Mouse (Mus musculus): ENCODE measurements around the gene Ankrd16. TPM values are rescaled to one million over a fixed set of nuclear protein-coding genes. Genes with fewer than 3 reads are reported as not detected.
A peak's percentile ranks its signal among the peaks of the same experiment; 100 is the strongest.

Ankrd16 gene
- total and polyA plus RNA-seq, 3 experiments: 22.4 to 23.0 (median 23.0) TPM

- Histone ChIP-seq H3K4me2 (ENCODE audit: insufficient read depth, low read depth, poor library complexity, severe bottlenecking) (no peak overlapping the region), H3K79me2 (replicated peaks; ENCODE audit: control insufficient read depth, extremely low read depth, insufficient read depth, poor library complexity, severe bottlenecking) (no peaks in the 10 kb centered on the region), H3K36me3 (replicated peaks in 1 of 2; ENCODE audit: control insufficient read depth in 1 of 2, insufficient read depth in 1 of 2, low read length in 1 of 2) (peaks cover 8 to 13% of the 10 kb centered on the region in 2 experiments), H3K4me3 (replicated peaks in 1 of 3; ENCODE audit: low read depth in 2 of 3, low read length in 2 of 3, poor library complexity in 1 of 3) (no peak overlapping the region), H3K27me3 (replicated peaks) (no peaks in the 10 kb centered on the region), H3K27ac (ENCODE audit: insufficient read depth, low read depth) (no peak overlapping the region), H3K9ac (ENCODE audit: insufficient read depth, low read depth) (no peak overlapping the region), H3K4me1 (ENCODE audit: control insufficient read depth in 1 of 2, insufficient read depth in 2 of 2) (peaks cover 5 to 32% of the 10 kb centered on the region in 2 experiments), H3K9me3 (replicated peaks; ENCODE audit: low read length) (no peaks in the 10 kb centered on the region)
- TF ChIP-seq CHD2 (IDR thresholded peaks at IDR 0.05; ENCODE audit: low read length): peak; percentile 39; the same call in 1 of the 2 replicates
- 0 out of 2 replicates have a peak, but pooled peaks have one; percentile 32 for TF ChIP-seq ELF1 (IDR thresholded peaks at IDR 0.05; ENCODE audit: low read depth, low read length)
- TF ChIP-seq ETS1 (conservative IDR thresholded peaks at IDR 0.05; ENCODE audit: low read depth, low read length): peak; percentile 59
- peak; percentile 62 for TF ChIP-seq JUND (conservative IDR thresholded peaks at IDR 0.05; ENCODE audit: low read depth, low read length)
- 0 out of 2 replicates have a peak, but pooled peaks have one; percentile 6 for TF ChIP-seq MAFK (IDR thresholded peaks at IDR 0.05; ENCODE audit: insufficient replicate concordance, low read length)
- peak; percentile 71 for TF ChIP-seq IRF4 (IDR thresholded peaks at IDR 0.05; ENCODE audit: low read depth, low read length)
- TF ChIP-seq NRF1 (IDR thresholded peaks at IDR 0.05; ENCODE audit: low read depth, low read length): no peak
- no peak for TF ChIP-seq MXI1 (IDR thresholded peaks at IDR 0.05; ENCODE audit: low read depth, low read length)
- peak; percentile 51; the same call in 1 of the 2 replicates for TF ChIP-seq JUN (IDR thresholded peaks at IDR 0.05; ENCODE audit: insufficient read depth, low read depth, low read length)
- no peak for TF ChIP-seq PAX5 (IDR thresholded peaks at IDR 0.05; ENCODE audit: low read length)
- TF ChIP-seq EP300 (IDR thresholded peaks at IDR 0.05; ENCODE audit: low read length): peak; percentile 32; the same call in 1 of the 2 replicates
- in situ Hi-C loops (cut with MboI; ENCODE audit: low pct_ligation_motif_present, low pct_unique_long_range_greater_than_20kb, low sequenced_read_pairs): no loop called here
- DNase-seq (ENCODE audit: extremely low read depth): peak; percentile 88
- dilution Hi-C loops (cut with MboI; ENCODE audit: extremely low pct_ligation_motif_present, extremely low pct_unique_long_range_greater_than_20kb, low sequenced_read_pairs): no loop called here
These were observed 20.3 kb downstream of the Ankrd16 start for GRCm38 (mm10) chr2:11797930-11798364.

- dilution Hi-C loops (cut with MboI; ENCODE audit: extremely low pct_ligation_motif_present, extremely low pct_unique_long_range_greater_than_20kb, low sequenced_read_pairs) (no loop called here), in situ Hi-C loops (cut with MboI; ENCODE audit: low pct_ligation_motif_present, low pct_unique_long_range_greater_than_20kb, low sequenced_read_pairs) (no loop called here)
- Histone ChIP-seq H3K36me3 (replicated peaks in 1 of 2; ENCODE audit: control insufficient read depth in 1 of 2, insufficient read depth in 1 of 2, low read length in 1 of 2) (no peaks in the 10 kb centered on the region), H3K4me1 (ENCODE audit: control insufficient read depth in 1 of 2, insufficient read depth in 2 of 2) (peaks cover 5 to 32% of the 10 kb centered on the region in 2 experiments), H3K27me3 (replicated peaks) (no peaks in the 10 kb centered on the region), H3K4me3 (replicated peaks in 1 of 3; ENCODE audit: low read depth in 2 of 3, low read length in 2 of 3, poor library complexity in 1 of 3) (no peak overlapping the region), H3K27ac (ENCODE audit: insufficient read depth, low read depth) (no peak overlapping the region), H3K9ac (ENCODE audit: insufficient read depth, low read depth) (no peak overlapping the region), H3K79me2 (replicated peaks; ENCODE audit: control insufficient read depth, extremely low read depth, insufficient read depth, poor library complexity, severe bottlenecking) (no peaks in the 10 kb centered on the region), H3K4me2 (ENCODE audit: insufficient read depth, low read depth, poor library complexity, severe bottlenecking) (no peak overlapping the region), H3K9me3 (replicated peaks; ENCODE audit: low read length) (no peaks in the 10 kb centered on the region)
- no peak for DNase-seq (ENCODE audit: extremely low read depth)
- TF ChIP-seq TBP (conservative IDR thresholded peaks at IDR 0.05; ENCODE audit: low read depth, low read length): no peak
- TF ChIP-seq USF1 (IDR thresholded peaks at IDR 0.05; ENCODE audit: low read depth, low read length): no peak
- TF ChIP-seq CHD1 (IDR thresholded peaks at IDR 0.05; ENCODE audit: low read depth, low read length): no peak
- no peak for TF ChIP-seq MXI1 (IDR thresholded peaks at IDR 0.05; ENCODE audit: low read depth, low read length)
- TF ChIP-seq HCFC1 (IDR thresholded peaks at IDR 0.05; ENCODE audit: low read depth, low read length): no peak
- TF ChIP-seq MAFK (IDR thresholded peaks at IDR 0.05; ENCODE audit: insufficient replicate concordance, low read length): no peak
- no peak for TF ChIP-seq PAX5 (IDR thresholded peaks at IDR 0.05; ENCODE audit: low read length)
- TF ChIP-seq NELFE (IDR thresholded peaks at IDR 0.05; ENCODE audit: low read depth, low read length): no peak
- TF ChIP-seq JUN (IDR thresholded peaks at IDR 0.05; ENCODE audit: insufficient read depth, low read depth, low read length): no peak
- TF ChIP-seq POLR2AphosphoS2 (IDR thresholded peaks at IDR 0.05; ENCODE audit: low read depth, low read length): no peak
- no peak for TF ChIP-seq ZKSCAN1 (IDR thresholded peaks at IDR 0.05; ENCODE audit: borderline replicate concordance, low read depth, low read length)
- no peak for TF ChIP-seq EP300 (IDR thresholded peaks at IDR 0.05; ENCODE audit: low read length)
- TF ChIP-seq ETS1 (conservative IDR thresholded peaks at IDR 0.05; ENCODE audit: low read depth, low read length): no peak
These were observed 23.7 kb downstream of the Ankrd16 start for GRCm38 (mm10) chr2:11801299-11801930.

Other genes with a start within 250 kb of the Ankrd16 start
- 6.5 and 7.6 TPM in 2 replicates for gene Pfkfb3, start 223.8 kb upstream of the Ankrd16 start, total RNA-seq (2012; rRNA removed)
- 4.9 and 6.7 TPM in 2 replicates for gene Pfkfb3, start 223.8 kb upstream of the Ankrd16 start, total RNA-seq (2014; rRNA removed)
- gene Pfkfb3, start 223.8 kb upstream of the Ankrd16 start, polyA plus RNA-seq (2012; ENCODE audit: insufficient read length, low read depth): 17.2 and 18.3 TPM in 2 replicates
- 199 and 248 TPM in 2 replicates for gene Rbm17, start 173.7 kb upstream of the Ankrd16 start, total RNA-seq (2012; rRNA removed)
- 239 and 244 TPM in 2 replicates for gene Rbm17, start 173.7 kb upstream of the Ankrd16 start, total RNA-seq (2014; rRNA removed)
- gene Rbm17, start 173.7 kb upstream of the Ankrd16 start, polyA plus RNA-seq (2012; ENCODE audit: insufficient read length, low read depth): 344 and 405 TPM in 2 replicates
- not detected in 2 replicates for gene Gm17490, start 151.6 kb upstream of the Ankrd16 start, total RNA-seq (2012; rRNA removed)
- gene Gm17490, start 151.6 kb upstream of the Ankrd16 start, total RNA-seq (2014; rRNA removed): not detected in 2 replicates
- gene Gm17490, start 151.6 kb upstream of the Ankrd16 start, polyA plus RNA-seq (2012; ENCODE audit: insufficient read length, low read depth): not detected in 2 replicates
- gene Il2ra, start 135.1 kb upstream of the Ankrd16 start, total RNA-seq (2012; rRNA removed): 5.5 and 6.0 TPM in 2 replicates
- 4.8 and 6.3 TPM in 2 replicates for gene Il2ra, start 135.1 kb upstream of the Ankrd16 start, total RNA-seq (2014; rRNA removed)
- 8.7 and 8.8 TPM in 2 replicates for gene Il2ra, start 135.1 kb upstream of the Ankrd16 start, polyA plus RNA-seq (2012; ENCODE audit: insufficient read length, low read depth)
- 14.4 and 15.1 TPM in 2 replicates for gene Il15ra, start 72.6 kb upstream of the Ankrd16 start, total RNA-seq (2012; rRNA removed)
- gene Il15ra, start 72.6 kb upstream of the Ankrd16 start, total RNA-seq (2014; rRNA removed): 12.6 and 14.0 TPM in 2 replicates
- 16.6 and 19.4 TPM in 2 replicates for gene Il15ra, start 72.6 kb upstream of the Ankrd16 start, polyA plus RNA-seq (2012; ENCODE audit: insufficient read length, low read depth)
- gene Fbh1, start 294 bp upstream of the Ankrd16 start, total RNA-seq (2012; rRNA removed): 34.1 and 46.4 TPM in 2 replicates
- gene Fbh1, start 294 bp upstream of the Ankrd16 start, total RNA-seq (2014; rRNA removed): 35.2 and 39.9 TPM in 2 replicates
- gene Fbh1, start 294 bp upstream of the Ankrd16 start, polyA plus RNA-seq (2012; ENCODE audit: insufficient read length, low read depth): 30.2 and 46.5 TPM in 2 replicates

Measured in CH12.LX (cell line).